Mouse (Mus musculus) lung, postnatal 0 days (tissue): Measurements from ENCODE around the gene Rab11fip2.

Experiments
- CTCF ChIP-seq: IDR thresholded peaks from 2 replicates; pipeline ENCODE4 v1.5.1; 2016; ENCODE audit warnings: antibody characterized with exemption, mild to moderate bottlenecking
- EP300 ChIP-seq: IDR thresholded peaks from 2 replicates; pipeline ENCODE4 v1.6.1; 2016; ENCODE audit warnings: antibody characterized with exemption, mild to moderate bottlenecking, control low read depth

- no peak for TF ChIP-seq EP300
- TF ChIP-seq CTCF: no peak
Measured at GRCm38 (mm10) chr19:59898301-59898700, 45.2 kb downstream of the Rab11fip2 start.
